Mouse (Mus musculus): ENCODE measurements around the gene Shpk.

Gene Shpk

DNA sequence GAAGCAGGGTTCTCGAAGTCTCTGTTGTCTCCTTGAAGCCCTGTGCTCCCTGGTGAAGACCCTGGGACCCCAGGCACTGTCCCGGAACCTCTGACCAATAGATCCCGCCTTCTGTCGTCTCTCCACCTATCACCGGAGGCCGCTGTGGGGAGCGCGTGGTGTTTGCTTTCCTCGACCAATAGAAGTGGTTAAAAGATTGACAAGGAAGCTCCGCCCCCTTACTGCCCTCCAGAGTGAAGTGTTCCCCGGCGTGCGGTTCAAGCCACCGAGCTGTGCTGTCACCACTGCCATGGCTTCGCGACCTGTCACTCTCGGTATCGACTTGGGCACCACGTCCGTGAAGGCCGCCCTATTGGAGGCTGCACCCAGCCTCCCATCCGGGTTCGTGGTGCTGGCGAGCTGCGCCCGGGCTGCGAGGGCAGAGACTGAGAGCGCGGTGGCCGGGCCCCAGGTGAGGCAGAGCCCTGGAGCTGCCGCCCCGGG, at the start of gene Shpk:
TSS of gene Shpk (plus strand) at position 231 of the 483 bp plus-strand sequence.
- peak; percentile 96 to 97 for DNase-seq

DNA sequence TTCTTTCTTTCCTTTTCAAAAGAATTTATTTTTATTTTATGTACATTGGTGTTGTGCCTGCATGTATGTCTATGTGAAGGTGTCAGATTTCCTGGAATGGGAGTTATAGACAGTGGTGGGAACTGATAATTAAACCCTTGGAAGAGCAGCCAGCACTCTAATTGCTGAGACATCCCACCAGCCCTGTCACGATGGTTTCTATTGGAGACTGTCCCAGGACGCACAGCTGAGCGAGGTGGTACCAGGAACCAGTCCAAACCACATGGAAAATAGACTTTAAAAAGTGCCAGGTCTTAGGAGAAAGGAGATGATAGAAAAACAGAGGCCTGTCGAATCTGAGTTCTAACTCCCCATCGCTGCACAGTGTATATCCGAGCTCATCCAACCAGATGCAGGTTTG, 44.2 kb upstream of the Shpk start:
- no peak for DNase-seq

DNA sequence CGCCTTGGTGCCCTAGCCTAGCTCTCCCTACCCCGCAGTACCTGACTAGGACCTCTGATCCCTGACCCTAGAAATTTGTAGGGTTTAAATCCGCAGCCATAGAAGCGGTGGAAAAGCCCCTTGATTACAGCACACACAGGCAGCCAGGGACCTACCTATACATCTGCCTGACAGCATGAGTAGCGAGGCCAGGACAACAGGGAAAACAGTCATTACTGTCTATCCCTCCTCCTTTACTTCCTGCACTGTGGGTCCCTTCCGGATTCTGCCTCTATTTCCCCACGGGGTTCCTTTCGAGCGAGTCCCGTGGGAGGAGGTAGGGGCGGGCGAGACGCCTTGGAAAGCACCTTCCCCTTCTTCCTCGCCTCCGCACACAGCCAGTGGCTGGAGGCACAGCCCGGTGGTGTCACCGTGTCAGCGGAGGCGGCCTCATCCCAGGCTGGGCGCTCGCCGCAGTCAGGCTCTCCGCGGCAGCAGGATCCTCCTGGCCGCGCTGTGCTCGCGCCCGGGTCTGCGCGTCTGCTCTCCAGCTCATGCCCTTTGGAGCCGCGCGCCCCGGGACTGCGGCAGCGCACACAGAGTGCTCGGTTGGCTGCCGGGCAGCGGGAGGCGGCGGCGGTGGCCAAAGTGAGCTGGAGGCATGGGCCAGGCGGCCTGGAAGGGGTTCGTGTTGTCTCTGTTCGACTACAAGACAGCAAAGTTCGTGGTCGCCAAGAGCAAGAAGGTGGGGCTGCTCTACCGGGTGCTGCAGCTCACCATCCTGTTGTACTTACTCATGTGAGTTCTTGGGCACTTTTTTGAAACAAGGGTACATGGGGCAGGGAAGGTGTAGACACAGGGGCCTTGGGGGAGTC, 39.1 kb upstream of the Shpk start, which contains the start of gene P2rx5:
TSS of gene P2rx5 (plus strand) at position 465 of the 854 bp plus-strand sequence.
- peak; percentile 57 to 69 for DNase-seq

DNA sequence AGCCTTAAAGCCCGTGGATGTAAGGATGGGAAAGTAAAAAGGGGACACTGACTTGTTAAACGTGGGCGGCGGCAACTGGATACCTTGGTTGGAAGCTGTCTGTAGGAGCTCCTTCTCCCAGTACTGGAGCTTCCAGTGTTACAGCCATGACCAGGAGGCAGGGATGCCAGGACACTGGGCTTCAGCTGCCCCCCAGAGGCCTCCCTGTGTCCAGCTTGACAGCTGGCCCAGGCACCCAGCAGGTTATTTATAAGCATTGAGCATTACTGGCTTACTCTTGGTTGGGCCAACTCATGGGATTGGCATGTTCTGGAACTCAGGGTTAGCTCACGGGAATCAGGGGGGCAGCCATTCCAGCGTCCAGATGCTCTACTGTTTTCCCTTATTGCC, 38.5 kb upstream of the Shpk start:
- no peak for DNase-seq

DNA sequence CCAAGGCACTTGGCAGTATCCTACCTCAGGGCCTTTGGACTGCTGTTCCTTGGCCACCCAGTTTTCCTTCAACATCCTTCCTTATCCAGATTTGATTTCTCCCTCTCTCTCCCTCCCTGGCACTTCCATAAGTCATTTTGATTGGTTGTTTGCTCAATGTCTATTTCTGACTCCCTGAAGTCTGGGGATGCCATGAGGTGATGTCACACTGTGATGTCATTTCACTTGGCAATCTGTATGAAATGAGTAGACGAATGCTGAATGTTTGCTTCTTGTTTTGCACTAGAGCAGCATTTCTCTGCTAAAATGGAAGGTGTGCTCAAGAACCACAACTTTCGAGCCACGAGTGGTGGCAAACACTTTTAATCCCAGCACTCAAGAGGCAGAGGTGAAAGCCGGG, 37.6 kb upstream of the Shpk start:
- no peak for DNase-seq

DNA sequence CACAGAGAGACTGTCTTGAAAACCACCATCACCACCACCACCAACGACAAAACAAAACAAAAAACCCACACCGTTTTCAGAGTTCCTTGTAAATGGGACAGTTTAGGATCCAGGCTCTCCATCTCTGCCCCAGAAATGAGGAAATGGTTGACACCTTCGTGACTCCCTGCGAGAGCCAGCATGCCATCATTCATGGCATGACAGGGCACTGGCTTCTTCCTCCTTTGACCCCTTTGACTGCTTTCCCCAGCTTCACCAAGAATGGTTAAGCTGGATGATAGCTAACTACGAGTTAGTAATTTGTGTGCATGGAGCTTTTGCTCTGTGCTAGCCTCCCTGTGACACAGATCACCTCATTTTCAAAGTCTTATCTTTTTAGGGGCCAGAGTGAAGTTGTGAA, 37.0 kb upstream of the Shpk start:
- DNase-seq: no peak

DNA sequence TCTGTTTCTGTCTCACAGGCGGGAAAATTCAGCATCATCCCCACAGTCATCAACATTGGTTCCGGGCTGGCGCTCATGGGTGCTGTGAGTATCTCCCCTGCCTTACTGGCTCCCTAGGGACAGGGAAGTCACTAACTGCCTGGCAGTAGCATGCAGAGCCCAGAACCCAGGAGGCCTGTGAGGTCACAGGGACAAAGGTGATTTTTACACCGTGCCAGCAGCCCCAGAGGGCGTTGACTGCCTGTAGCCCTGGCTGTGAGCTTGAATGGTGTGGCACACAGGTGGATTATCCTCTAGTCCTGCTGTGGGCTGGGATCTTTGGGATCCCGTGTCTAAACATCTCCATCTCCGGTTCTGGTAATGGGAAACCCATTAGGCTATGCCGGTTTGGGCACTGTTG, 31.2 kb upstream of the Shpk start:
- DNase-seq: no peak

DNA sequence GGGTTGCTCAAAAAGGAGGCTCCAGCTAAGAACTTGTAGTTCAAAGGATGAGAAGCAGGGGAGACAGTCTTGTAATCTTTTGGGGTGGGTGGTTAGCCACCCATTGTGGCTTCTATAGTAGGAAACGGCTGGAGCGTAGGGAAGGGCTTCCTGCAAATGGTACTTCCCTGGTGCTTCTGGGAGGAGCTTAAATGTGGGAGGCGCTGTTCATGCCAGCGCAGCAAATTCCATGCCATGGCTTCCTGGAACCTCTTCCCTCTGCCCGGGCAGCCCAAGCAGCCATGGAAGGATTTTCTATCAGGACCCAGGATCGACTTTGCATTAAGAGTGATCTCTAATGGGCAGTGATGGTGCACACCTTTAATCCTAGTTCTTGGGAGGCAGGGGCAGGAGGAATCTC, 30.7 kb upstream of the Shpk start:
- DNase-seq: no peak

DNA sequence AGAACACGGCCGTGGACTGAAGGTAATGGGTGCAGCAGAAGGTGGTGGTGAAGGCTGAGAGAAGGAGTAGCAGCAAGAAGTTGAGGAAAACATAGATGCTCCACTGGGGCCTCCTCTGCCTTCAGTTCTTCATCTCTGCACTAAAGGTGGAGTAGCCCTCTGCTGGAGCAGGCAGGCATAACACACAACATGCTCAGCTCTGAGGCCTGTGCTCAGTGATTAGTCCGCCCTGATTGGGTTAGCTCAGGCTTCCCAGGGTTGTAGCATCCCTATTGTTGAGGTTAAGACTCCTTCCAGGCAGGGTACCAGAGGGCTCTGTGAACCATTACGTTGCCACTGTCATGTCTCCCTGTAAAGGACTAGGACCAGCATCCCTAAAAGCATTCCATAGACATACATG, 30.0 kb upstream of the Shpk start:
- peak; percentile 72 to 82 for DNase-seq

DNA sequence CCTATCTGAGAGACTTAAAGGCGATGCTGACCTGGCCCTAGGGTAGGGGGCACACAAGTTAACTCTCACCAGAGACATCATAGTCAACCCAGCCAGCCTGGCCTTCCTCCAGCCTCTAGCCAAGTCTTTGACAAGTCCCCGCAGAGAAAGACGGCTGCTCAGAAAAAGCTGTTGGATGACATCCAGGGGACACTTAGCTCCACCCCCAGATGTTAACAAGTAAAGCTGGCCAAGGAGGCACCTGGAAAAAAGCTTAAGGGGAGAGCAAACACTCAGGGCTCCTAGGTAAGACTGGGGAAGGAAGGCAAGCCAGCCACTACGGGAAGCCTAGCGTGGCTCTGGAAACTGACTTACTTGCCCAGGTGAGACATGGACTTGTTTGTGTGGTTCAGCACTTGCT, 27.1 kb upstream of the Shpk start:
- peak in 1 of 2 experiments; percentile 29 for DNase-seq

DNA sequence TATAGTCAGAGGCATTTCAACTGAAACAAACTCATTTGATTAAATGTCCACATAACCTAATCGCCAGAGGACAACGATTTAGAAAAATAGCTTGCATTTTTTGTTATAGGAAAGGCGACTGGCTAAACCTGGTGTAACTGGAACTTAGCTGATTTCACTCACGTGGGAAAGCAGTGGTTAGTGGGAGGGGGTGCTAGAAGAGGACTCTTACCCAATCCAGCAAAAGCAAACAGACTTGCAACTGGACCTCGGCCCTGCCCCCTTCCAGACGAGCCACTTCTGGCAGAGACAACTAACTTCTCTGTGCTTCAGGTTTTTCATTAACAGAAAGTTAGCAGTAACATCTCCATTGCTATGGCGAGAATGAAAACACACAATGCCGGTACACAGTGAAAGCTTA, 23.6 kb upstream of the Shpk start:
- no peak for DNase-seq

DNA sequence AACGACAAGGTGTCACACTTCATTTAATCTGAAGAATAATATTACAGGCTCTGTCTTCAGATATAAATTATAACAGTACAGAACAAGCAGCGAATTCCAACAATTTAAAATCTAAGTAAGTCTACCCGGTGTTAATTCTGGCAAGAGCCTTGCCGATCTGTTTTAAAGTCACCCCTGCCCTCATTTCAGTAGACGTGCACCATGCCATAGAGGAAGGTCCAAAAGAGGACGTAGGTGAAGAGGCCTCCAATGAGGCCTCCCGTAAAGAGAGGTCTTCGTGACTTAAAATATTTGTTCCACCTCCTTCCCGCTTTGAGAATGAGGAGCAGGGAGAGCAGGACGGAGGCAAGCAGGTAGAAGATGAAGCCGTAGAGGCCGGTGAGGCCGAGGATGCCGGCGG, 23.1 kb upstream of the Shpk start:
- DNase-seq: no peak

DNA sequence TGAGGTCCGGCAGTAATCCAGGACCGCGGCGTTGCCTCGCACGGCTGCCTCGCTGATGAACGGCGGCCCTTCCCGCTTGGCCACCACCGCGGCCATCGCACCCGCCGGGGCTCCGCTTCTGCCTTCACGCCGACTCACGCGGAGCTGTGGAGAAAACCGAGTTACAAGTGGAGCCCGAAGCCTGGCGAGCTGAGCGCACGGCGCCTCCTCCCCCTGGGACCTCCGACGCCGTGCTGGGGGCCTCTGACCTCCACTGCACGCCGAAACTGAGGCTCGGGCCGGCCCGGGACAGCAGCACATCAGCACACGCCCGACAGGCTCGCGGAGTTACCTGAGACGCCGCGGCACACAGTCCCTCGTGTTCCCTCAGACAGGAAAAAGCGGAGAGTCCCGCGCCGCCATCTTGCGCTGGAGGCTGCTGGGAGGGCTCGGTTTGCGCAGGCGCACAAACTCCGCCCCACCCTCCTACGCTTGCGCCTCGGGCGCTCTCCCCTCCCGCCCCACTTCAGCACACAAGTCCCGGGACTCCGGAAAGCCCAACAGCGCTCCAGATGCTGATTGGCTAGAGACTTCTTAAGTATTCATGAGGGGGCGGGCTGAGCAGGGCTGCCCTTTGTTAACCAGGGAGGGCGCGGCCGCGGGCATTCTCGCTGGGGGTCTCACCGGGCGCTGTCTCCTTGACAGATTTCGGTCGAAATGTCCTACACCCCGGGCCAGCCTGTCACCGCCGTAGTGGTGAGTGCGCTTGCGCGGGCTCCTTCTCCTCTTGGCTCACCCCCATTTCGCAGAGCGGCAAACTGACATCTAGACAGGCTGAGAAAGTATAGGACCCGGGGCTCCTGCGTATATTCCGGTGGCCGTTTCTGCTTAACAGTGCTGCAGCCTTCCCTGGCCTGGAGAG, 22.4 kb upstream of the Shpk start, which contains the start of the genes Emc6 and Tax1bp3:
TSS of gene Emc6 (minus strand) at position 430 of the 901 bp plus-strand sequence.
TSS of gene Tax1bp3 (plus strand) at position 476 of the 901 bp plus-strand sequence.
- peak; percentile 96 to 98 for DNase-seq

DNA sequence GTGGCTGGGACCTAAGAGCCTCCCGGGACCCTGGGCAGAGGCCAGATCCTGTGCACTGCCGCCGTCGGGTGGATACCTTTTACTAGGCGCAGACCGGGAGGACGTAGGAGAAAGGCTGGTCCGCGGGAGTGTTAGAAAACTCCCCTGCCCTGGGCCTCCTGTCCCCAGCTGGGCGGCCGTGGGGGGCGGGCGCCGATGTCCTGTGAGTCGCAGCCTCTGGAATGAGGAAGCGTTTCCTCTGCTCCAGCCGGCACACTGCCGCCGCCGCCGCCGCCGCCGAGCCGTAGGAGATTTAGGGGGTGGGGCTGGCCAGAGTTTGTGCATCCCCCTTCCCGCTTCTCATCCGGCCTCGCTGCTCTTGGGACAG, 21.8 kb upstream of the Shpk start:
- DNase-seq: peak in 1 of 2 experiments; percentile 64

DNA sequence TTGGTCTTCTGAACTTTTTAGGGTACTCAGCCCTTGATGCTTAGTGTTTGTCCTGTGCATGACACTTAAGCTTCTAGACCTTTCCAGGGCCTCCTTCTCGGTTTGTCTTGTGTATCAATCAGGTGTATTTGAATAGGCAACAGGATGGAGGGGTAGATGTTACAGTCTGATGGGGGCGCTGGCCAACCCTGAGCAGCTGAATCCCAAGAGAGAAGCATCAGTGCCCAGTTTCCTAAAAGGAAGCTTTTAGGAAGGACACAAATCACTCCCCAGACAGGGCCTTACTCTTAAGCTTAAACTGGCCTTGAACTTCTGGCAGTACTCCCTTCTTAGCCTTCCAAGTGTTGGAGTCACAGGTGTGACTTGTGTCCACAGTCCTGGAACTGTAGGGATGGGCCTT, 21.4 kb upstream of the Shpk start:
- DNase-seq: no peak

DNA sequence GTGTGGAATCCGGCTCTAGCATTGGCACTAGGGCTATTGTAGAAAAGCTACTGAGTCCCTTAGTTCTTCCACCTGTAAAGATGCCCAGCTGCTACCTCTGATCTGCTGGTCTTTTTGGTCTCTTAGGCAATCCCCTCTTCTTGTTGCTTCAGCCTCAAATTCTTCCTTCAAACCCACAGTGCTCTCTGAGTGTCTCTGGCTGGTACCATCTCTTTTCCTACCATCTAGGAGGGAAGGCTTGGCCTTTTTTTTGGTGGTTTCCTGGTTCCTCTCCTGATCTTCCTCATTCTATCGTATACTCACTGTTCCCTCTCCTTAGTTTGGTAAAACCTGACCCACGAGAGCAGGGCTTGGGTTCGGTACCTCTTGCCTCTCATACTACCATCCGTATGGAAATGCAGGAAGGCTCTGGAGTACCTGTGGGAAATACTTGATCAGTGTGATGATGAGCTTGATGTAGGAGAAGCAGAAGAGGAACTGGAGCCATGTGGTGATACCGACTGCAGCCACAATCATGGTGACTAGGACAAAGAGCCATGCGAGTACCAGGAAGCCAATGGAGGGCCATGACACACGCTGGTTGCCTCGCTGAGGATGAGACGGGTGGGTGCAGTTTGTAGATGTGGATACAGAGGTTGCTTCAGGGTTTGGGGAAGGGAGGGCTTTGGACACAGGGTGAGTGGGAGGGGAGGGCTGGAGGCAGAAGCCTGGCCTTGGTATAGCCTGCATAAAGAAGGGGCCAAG, 13.2 kb upstream of the Shpk start:
- no peak for DNase-seq

DNA sequence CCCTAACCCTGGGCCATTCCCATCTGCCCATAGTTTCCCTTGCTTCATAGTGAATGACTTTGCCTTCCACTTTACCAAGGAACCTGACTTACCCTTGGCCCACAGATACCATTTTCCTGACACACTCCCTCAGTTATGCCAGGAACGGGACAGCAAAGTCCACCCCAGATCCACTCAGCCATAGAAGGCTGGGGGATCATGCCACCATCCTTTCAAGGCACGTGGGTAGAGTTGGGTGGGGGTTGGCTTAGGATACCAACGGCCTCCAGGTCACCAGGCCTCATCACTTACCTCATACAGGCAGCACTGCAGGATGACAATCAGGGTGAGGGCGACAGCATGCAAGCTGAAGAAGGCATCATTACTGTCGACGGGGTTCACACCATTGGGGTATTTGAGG, 12.0 kb upstream of the Shpk start:
- DNase-seq: no peak

DNA sequence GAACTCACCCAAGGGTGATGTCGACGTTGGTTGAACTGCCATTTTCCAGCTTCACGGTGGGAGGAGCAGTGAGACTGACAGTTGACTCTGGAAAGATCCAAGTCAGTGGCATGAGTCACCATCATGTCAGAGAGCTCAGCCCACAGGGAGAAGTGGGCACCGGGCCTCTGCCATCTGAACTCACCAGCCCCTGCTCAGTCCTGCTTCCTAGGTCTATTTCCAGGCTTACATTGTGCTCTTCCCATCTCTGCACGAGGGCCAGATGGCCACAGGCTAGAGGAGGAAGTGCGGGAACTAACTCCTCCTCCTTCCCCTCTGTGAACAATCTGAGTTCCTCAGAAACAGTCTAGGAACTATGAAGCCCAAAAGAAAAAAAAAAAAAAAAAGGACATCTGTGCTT, 6.2 kb upstream of the Shpk start:
- peak; percentile 77 to 82 for DNase-seq

DNA sequence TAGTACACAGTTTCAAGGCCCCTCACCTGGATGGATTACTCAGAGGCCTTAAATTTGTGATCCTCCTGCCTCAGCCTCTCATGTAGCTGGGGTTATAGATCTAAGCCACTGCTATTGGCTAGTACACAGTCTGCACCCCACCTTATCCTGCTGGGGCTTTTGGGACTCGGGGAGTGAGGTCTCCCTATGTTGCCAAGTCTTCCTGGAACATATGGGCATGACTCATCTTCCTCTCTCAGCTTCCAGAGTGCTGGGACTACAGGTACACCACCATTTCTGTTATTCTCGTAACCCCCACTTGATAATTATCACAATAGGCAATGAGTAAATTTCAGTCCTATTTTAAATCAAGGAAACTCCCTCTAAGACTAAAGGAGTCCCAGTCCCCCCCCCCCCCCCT, 4.8 kb upstream of the Shpk start:
- DNase-seq: no peak

DNA sequence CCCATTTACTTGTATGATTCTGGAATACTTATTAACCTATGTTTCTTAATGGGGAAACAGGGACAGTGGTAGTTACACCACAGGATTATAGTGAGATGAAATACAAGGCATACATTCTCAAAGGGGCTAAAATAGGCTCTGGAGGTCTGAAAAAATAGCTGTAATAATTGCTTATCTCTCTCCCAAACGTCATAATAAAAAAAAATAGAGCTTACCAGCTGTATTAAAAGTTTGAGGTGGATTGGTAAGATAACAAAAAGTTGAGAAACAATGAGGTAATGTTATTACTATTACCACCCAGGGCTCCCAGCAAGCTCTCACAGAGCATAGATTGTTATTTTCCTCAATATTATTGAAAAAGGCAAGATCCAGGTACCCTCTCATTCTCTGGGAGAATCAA, 1.1 kb upstream of the Shpk start:
- no peak for DNase-seq

DNA sequence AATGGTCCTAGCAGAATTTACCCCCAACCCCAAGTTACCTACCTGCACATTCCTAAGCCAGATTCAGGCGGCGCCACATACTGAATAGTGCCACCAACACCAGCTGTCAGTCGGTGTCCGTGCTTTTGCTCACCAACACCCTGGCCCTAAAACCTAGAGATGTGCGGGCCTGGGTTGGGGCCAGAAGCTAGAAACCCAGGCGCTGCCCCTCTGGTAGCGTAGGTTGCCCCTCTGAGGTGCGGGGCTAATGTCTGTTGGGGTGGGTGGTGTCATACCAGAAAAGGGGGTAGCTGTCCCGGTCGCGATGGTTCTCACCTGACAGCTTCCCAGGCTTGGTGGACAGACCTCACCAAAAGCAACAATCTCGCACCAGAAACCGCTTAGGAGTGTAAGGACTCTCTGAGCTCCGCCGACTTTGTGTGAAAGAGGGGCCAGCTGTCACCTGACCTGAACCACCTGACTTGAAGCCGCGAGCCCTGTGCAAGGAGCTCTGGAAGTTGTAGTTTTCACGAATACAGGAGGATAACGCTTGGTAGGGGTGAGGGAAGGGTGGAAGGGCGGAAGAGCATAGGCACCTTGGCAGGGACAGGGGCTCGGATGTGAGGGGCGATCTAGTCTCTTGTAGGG, 544 bp upstream of the Shpk start, which contains the start of gene Ctns:
TSS of gene Ctns (minus strand) at position 440 of the 627 bp plus-strand sequence.
- DNase-seq: peak in 1 of 2 experiments; percentile 87

DNA sequence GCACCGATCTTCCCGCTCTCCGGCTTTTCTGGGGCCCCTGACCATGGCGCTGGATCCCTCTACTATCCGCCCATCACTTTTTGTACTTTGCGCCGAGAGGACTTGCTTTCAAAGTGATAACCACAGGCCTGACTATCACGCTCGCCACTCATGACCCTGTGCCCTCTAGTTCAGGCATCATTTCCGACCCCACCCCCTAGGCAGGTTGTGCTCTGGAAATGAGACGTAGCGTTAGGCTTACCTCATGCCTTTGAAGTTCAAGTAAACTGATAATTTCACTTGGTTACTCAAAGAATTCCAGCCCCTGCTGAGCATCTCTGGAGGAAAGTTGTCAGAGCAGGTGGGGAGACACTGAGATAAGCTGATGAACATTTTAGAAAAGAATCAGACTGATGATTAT, 619 bp downstream of the Shpk start:
- DNase-seq: no peak
